Mouse (Mus musculus) embryonic facial prominence, embryonic 10.5 days (tissue): Measurements from ENCODE around the gene Zfp157. TPM values are rescaled to one million over a fixed set of nuclear protein-coding genes. Genes with fewer than 3 reads are reported as not detected.
"Not testable (repeated sequence)": the region's sequence is repeated elsewhere in the genome, so short reads cannot be mapped to it uniquely, and the experiment has no call there.

Experiments used
- DNase-seq: peaks from one replicate; pipeline ENCODE4 v3.0.0-alpha.2; 2017; ENCODE audit warnings: low spot score
- H3K27ac ChIP-seq: fragments of 300-500 bp; sonication (generic); replicated peaks from 2 replicates; pipeline ENCODE4 v1.5.1; 2016; ENCODE audit warnings: mild to moderate bottlenecking
- H3K27me3 ChIP-seq: fragments of 300-500 bp; sonication (generic); replicated peaks from 2 replicates; pipeline ENCODE4 v1.6.1; 2016; ENCODE audit warnings: low read depth, mild to moderate bottlenecking; ENCODE audit not compliant: poor library complexity, severe bottlenecking
- H3K36me3 ChIP-seq: fragments of 300-500 bp; sonication (generic); replicated peaks from 2 replicates; pipeline ENCODE4 v1.6.1; 2016; ENCODE audit warnings: mild to moderate bottlenecking, moderate library complexity
- H3K4me1 ChIP-seq: fragments of 300-500 bp; sonication (generic); 2 replicates; pipeline ENCODE4 v1.6.1; 2016
- H3K4me3 ChIP-seq: fragments of 300-500 bp; sonication (generic); 2 replicates; pipeline ENCODE4 v1.5.1; 2016; ENCODE audit warnings: mild to moderate bottlenecking, moderate library complexity
- H3K9me3 ChIP-seq: fragments of 300-500 bp; sonication (generic); 2 replicates; pipeline ENCODE4 v1.6.1; 2016; ENCODE audit warnings: mild to moderate bottlenecking
- WGBS: fragments of 180-500 bp; shearing (Covaris S2); methylation state at CpG from one replicate; pipeline ENCODE4 v1.1.7; 2016; 5-methylcytosine and 5-hydroxymethylcytosine counted together
- polyA plus RNA-seq: library from polyadenylated mRNA; unstranded; fragments of >200 nt; fragmentation: Nextera tagmentation; extraction: Ambion mirVana; gene quantifications from 2 replicates; pipeline ENCODE4 v1.2.1, GENCODE M21; 2016

Gene Zfp157
- 38.9 and 44.9 TPM in 2 replicates for polyA plus RNA-seq

DNA sequence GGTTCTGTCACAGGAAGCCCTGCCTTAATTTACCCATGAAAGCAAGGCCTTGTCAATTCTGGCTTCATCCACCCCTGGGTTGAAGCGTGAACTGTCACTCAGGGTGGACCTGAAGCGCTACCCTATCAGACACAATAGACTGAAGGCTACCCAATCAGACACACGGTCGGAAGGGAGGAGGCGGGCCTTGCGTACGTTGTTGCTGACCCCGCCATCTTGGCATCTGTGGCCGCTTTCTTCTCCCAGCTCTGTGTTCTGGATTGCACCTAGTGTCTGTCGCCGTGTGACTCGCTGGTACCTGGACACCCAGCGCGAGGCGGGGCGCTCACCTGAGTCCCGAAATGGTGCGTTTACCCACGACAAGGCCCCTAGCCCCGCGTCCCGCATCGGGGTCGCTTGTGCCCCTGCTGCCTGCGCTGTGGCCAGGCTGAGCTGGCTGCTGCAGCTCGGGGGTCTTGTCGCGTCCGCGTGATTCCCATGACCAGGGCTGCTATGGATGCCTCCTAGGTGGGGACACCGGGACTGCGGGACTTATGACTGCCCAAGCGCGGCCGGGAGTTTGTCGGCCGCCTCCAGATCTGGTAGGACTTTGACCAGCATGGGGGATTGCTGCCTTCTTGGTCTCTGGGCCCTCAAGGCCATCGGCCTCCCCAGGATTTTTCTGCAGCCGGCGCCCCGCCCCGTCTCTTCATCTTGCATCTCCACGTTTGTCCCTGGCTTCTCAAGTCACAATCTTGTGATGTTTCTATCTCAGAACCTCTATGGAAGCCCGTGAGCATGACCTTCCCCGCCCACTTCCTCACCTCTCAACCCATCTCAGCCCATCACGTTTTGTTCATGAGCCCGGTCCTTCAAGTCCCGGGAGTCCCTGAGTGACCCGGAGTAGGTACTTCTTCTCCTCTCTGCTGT lies at the start of gene Zfp157:
Zfp157 (plus strand) TSS at position 183 of the 909 bp plus-strand sequence.
- WGBS: under 1% methylated on average over 49 of the region's 49 CpGs
- peaks cover 15% of the 10 kb centered on the region for H3K4me1 ChIP-seq
- peak within 1 kb of the TSS; percentile 97 for H3K4me3 ChIP-seq
- H3K9me3 ChIP-seq: no peaks in the 10 kb centered on the region
- no peaks in the 10 kb centered on the region for H3K27me3 ChIP-seq
- DNase-seq: peak; percentile 92
- H3K36me3 ChIP-seq: peaks cover 39% of the 10 kb centered on the region
- H3K27ac ChIP-seq: peak within 1 kb of the TSS; percentile 98

DNA sequence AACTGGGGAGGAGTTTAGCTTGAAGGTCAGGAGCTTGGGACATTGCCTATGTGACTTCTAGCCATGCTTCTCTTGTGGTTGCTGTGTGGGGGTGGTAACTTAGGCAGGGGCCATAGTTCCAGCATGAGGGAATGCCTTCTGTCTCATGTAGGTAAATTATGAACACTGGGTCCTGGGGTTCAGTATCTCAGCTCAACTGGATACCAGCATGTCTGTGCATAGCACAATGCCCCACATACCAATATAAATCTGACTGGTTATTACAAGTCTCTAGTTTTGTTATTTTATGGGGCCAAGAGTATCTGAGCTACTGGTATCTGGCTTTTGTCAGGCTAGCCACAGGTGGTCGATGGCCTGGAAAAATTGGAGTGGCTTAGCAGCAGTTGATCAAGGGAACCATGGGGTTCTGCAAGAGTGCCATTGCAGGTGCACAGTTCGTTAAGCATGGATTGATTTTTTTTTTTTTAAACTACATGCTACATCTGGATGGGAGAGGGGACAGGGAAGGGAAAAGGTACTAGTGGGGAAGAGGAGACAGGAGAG lies 43.4 kb upstream of the Zfp157 start:
- Histone ChIP-seq H3K4me1 (no peaks in the 10 kb centered on the region), H3K9me3 (no peaks in the 10 kb centered on the region), H3K27me3 (no peaks in the 10 kb centered on the region), H3K27ac (no peak overlapping the region), H3K4me3 (no peak overlapping the region), H3K36me3 (no peaks in the 10 kb centered on the region)
- 72% methylated on average over 2 of the region's 2 CpGs for WGBS
- DNase-seq: no peak

DNA sequence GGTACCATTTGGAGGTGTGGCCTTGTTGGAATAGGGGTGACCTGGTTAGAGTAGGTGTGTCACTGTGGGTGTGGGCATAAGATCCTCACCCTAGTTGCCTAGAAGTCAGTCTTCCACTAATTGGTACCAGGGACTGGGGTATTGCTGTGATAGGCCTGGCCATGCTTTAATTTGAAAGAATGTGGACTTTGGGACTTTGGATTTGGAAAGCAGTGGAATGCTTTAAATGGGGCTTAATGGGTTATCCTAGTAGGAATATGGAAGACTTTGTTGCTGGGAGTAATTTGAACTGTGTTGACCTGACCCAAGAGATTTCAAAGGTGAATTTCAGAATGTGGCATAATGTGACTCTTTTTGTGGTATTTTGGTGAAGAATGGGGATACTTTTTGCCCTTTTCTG lies 40.8 kb upstream of the Zfp157 start:
- not testable (repeated sequence) for H3K27ac ChIP-seq, H3K36me3 ChIP-seq, DNase-seq, H3K27me3 ChIP-seq, H3K4me3 ChIP-seq, H3K4me1 ChIP-seq, H3K9me3 ChIP-seq

DNA sequence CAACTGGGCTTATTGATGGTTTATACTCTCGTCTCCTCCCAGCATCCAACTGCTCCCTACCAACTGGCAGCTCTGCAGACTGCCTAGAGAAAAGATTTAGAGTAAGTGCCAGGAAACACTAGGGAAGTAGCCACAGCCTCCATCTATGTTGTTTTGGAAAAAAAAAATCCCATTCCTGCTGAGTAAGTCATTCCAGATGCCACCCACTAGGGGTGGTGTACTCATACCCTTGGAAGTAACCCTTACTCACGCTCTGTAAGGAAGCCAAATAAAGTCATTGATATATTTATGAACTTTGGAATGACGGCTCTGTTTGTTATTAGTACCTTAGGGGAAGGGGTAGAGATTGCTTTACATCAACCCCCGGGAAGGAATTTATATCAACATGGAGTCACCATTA lies 17.1 kb downstream of the Zfp157 start:
- peaks cover 85% of the 10 kb centered on the region for H3K36me3 ChIP-seq
- H3K27ac ChIP-seq: no peak overlapping the region
- peaks cover 45% of the 10 kb centered on the region for H3K9me3 ChIP-seq
- no peak for DNase-seq
- H3K4me3 ChIP-seq: no peak overlapping the region
- 94% methylated on average over 4 of the region's 4 CpGs for WGBS
- no peaks in the 10 kb centered on the region for H3K4me1 ChIP-seq
- no peaks in the 10 kb centered on the region for H3K27me3 ChIP-seq

DNA sequence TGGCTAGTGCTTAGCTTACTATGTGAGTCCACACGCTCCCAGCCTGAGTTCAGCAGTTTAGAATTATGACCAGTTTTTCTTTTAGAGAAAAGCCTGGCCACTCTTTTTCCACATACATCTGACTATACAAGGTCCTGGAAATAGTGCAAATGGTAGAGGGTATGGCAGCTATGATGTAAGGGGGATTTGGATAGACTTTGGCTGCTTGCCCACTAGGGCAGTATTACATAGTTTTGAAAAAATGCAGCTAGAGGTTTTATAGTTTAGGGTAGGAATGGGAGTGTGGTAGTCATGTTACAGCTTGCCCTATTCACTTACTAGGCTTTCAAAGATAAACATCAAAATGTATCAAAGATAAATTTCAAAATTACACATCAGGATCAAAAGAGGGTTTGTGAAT lies 17.8 kb downstream of the Zfp157 start:
- no peak for DNase-seq
- peaks cover 45% of the 10 kb centered on the region for H3K9me3 ChIP-seq
- no peak overlapping the region for H3K27ac ChIP-seq
- no peak overlapping the region for H3K4me3 ChIP-seq
- peaks cover 83% of the 10 kb centered on the region for H3K36me3 ChIP-seq
- no peaks in the 10 kb centered on the region for H3K4me1 ChIP-seq
- no peaks in the 10 kb centered on the region for H3K27me3 ChIP-seq
- WGBS: 98% methylated on average over 1 of the region's 1 CpGs

DNA sequence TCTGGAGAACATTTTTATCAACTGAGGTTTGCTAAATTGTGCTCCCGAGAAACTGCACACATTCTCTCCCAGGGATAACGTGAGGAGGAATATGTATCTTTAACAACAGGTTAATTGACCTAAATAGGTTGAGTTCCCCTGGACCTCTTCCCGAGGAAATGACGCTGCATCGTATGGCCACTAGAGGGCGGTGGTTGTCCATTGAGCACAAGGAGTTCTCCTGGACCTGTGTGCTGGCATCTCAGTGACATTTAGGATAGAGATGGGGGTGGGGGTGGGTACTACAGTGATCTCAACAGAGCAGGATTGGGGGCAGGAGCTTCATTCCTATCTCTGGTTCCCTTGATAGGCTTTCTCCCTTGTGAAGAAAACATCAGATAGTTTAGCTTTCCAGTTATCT lies 32.3 kb downstream of the Zfp157 start:
- Histone ChIP-seq H3K36me3 (no peaks in the 10 kb centered on the region), H3K4me3 (no peak overlapping the region), H3K27me3 (no peaks in the 10 kb centered on the region), H3K27ac (no peak overlapping the region), H3K9me3 (peaks cover 4% of the 10 kb centered on the region; the same call in 1 of the 2 replicates), H3K4me1 (no peaks in the 10 kb centered on the region)
- WGBS: 35% methylated on average over 6 of the region's 6 CpGs
- peak; percentile 50 for DNase-seq

DNA sequence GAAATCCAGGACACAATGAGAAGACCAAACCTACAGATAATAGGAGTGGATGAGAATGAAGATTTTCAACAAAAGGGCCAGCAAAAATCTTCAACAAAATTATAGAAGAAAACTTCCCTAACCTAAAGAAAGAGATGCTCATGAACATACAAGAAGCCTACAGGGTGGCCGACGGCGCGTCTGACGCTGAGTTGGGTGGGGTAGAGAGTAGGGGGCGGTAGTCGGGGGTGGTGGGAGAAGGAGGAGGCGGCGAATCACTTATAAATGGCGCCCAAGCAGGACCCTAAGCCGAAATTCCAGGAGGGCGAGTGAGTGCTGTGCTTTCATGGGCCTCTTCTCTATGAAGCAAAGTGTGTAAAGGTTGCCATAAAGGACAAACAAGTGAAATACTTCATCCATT lies 63.3 kb downstream of the Zfp157 start:
- not testable (repeated sequence) for H3K36me3 ChIP-seq
- 90% methylated on average over 12 of the region's 12 CpGs for WGBS

More for the DNA sequence above, 63.3 kb downstream of the Zfp157 start:
- not testable (repeated sequence) for H3K4me1 ChIP-seq, H3K27me3 ChIP-seq, DNase-seq, H3K27ac ChIP-seq, H3K9me3 ChIP-seq, H3K4me3 ChIP-seq

Other genes starting within 250 kb of the Zfp157 start
- gene Mblac1, start 247.2 kb upstream of the Zfp157 start, polyA plus RNA-seq: 8.7 and 9.4 TPM in 2 replicates
- not detected in 2 replicates for gene Nxpe5, start 215.6 kb upstream of the Zfp157 start, polyA plus RNA-seq
- 38.6 and 40.2 TPM in 2 replicates for gene Lamtor4, start 186.0 kb upstream of the Zfp157 start, polyA plus RNA-seq
- gene BC037034, start 177.4 kb upstream of the Zfp157 start, polyA plus RNA-seq: 5.7 and 6.1 TPM in 2 replicates
- gene Gal3st4, start 168.6 kb upstream of the Zfp157 start, polyA plus RNA-seq: 3.6 and 4.5 TPM in 2 replicates
- gene Gm43720, start 161.5 kb upstream of the Zfp157 start, polyA plus RNA-seq: 0.11 TPM in 1 of 2 replicates, not detected in the other
- 48.1 TPM in 2 replicates for gene Gpc2, start 161.5 kb upstream of the Zfp157 start, polyA plus RNA-seq
- gene Stag3, start 161.2 kb upstream of the Zfp157 start, polyA plus RNA-seq: 5.5 and 6.2 TPM in 2 replicates
- 0.19 TPM in 1 of 2 replicates, not detected in the other for gene Pvrig, start 99.5 kb upstream of the Zfp157 start, polyA plus RNA-seq
- not detected in 2 replicates for gene 1700123K08Rik, start 123.2 kb downstream of the Zfp157 start, polyA plus RNA-seq
- 60.3 and 63.7 TPM in 2 replicates for gene Zfp68, start 178.3 kb downstream of the Zfp157 start, polyA plus RNA-seq
- gene A430033K04Rik, start 181.4 kb downstream of the Zfp157 start, polyA plus RNA-seq: 9.8 and 10.4 TPM in 2 replicates